In the genomic region with DNA sequence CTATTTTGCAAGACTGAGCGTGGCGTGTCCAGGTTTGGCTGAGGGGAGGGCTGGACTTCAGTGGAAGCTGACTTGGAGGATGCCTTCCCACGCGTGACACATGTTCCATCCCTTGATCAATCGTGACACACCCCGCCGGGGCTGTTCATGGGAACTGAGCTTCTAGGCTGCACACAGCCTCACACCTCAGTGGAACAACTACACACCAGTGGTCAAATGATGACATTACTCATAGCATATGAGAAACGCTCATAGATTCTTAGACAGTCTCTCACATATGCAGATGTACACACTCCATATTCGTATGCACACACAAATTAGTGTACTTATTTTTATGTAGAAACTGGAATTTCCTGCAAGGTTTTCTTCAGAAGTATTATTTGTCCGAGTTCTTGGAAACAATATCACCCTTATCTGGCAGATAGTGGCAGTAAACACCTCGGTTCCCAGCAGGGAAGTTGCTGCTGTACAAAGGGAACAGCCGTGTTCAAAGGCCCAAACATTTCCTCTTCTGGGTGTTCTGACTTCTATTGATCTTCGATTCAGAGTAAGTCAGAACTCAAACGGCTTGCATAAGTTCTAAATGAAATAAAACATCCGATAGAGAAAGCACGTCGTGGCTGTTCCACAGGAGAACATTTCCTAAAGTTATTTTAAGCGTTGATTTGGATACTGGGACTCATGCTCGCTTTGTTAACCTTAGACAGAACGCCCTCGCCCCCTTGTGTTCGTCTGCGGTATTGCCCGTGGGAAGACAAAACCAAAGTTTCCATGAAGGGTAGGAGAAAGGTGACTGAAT, we compare ENCODE assay signal across 8 mouse cellular contexts.
DNase-seq lines count a peak whose midpoint lies in the region; ATAC-seq and TF ChIP-seq lines count a peak whose summit lies in the region.

No protein-coding gene starts in this region.

- peaks cover 30% of the 10 kb centered on the region for H3K27me3 ChIP-seq in Patski
- no peaks in the 10 kb centered on the region for H3K27me3 ChIP-seq in hindbrain, embryonic 12.5 days

- DNase-seq in Patski (ENCODE audit: low read depth, low spot score), result no peak
- peak; percentile 92 to 95 for DNase-seq in cerebellum, postnatal 10 days
- peak; percentile 80 to 88 for DNase-seq in frontal cortex, postnatal 25 days (ENCODE audit: low spot score in 2 of 2)
- peak; percentile 39 for DNase-seq in layer of hippocampus, adult 9-11 months
- DNase-seq in lung, postnatal 36 days, result peak; percentile 89
- DNase-seq in right cerebral cortex, adult 18-20 months, result peak; percentile 61
- peak; percentile 79 for DNase-seq in urinary bladder, postnatal 10 days (ENCODE audit: low spot score)

- no peak overlapping the region for H3K9ac ChIP-seq in hindbrain, embryonic 12.5 days

- H3K9me3 ChIP-seq in hindbrain, embryonic 12.5 days (replicated peaks), result no peaks in the 10 kb centered on the region

- ATAC-seq in Patski, result no peak
- peak; percentile 54; the same call in 1 of the 2 replicates for ATAC-seq in hindbrain, embryonic 12.5 days (ENCODE audit: low FRiP score)

- 37% methylated on average over 24 of the region's 24 CpGs for WGBS in hindbrain, embryonic 12.5 days

- in situ Hi-C loops in Patski (cut with MboI; ENCODE audit: low pct_unique_long_range_greater_than_20kb), result loop anchor here (5.0 to 25.0 kb wide), 2 partner anchors 299 to 1006 kb away; a partner anchor contains a TSS

- CTCF ChIA-PET in Patski (lab: Charles Lee), result interaction anchor here (2.8 kb wide), 1 partner anchor 304 kb away, joined by 12 read pairs; no protein-coding TSS in a partner anchor

- TF ChIP-seq CTCF in Patski (IDR thresholded peaks at IDR 0.05), result peak; percentile 94

- no peak overlapping the region for H3K27ac ChIP-seq in hindbrain, embryonic 12.5 days

- no peaks in the 10 kb centered on the region for H3K4me1 ChIP-seq in hindbrain, embryonic 12.5 days

- no peak overlapping the region for H3K4me3 ChIP-seq in hindbrain, embryonic 12.5 days

- POLR2A ChIA-PET in Patski (lab: Charles Lee), result no interaction called here

- no peaks in the 10 kb centered on the region for H3K36me3 ChIP-seq in hindbrain, embryonic 12.5 days

- peak overlapping the region; percentile 16; the same call in 1 of the 2 replicates for H3K4me2 ChIP-seq in hindbrain, embryonic 12.5 days (replicated peaks)
